Mouse (Mus musculus): ENCODE data around the gene Capn8.
A peak's percentile ranks its signal among the peaks of the same experiment; 100 is the strongest.
"Not testable (repeated sequence)": the region's sequence is repeated elsewhere in the genome, so short reads cannot be mapped to it uniquely, and the experiment has no call there.

Capn8 gene

DNA sequence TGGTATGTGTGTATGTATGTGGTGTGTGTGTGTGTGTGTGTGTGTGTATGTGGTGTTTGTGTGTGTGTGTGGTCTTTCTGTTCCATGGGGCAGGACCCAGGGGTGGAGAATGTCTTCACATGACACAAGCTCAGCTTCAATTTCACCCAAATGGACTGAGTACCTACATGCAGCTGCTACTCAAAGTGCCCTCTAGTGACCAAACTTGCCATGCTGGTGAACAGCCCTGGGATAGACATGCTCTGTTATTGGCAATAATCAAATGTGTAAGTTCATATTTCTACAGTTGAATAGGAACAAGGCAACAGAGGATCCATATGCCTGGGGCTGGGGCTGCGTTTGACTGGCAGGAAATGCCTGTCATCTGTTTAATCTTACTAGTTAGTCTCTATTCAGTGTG lies 50.7 kb downstream of the Capn8 start:
- DNase-seq (ENCODE audit: low spot score), result peak; percentile 37

DNA sequence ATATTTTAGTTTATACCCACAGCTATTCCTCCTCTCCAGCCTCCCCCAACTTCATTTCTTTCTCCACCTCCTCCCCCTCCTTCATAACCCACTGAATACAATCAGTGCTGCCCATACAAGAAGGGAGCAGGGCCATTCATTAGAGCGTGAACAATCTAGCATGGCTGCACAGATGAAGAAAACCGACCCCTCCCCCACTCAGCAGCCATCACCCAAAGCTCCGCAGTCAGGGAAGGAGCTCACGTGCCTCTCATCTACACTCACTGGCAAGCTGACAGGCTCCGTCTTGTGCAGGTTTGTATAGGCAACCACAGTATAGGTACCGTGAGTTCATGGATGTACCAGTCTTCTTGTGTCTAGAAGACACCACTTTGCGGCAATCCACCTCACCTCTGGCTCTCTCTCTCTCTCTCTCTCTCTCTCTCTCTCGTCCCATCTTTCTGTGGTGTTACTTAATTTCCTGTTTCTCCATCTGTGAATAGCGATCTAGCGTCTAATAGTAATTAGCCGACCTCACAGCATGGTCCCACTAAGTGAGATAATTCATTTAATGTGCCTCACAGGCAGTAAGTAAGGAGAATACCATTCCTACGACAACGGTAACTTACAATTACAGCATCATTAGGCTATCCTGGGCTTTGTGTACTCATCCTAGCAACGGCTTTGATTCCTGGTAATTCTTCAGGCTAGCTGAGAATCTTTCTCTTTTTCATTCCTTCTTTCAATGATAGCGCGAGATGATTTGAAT lies 53.6 kb downstream of the Capn8 start:
- peak; percentile 51 for DNase-seq (ENCODE audit: low spot score)

DNA sequence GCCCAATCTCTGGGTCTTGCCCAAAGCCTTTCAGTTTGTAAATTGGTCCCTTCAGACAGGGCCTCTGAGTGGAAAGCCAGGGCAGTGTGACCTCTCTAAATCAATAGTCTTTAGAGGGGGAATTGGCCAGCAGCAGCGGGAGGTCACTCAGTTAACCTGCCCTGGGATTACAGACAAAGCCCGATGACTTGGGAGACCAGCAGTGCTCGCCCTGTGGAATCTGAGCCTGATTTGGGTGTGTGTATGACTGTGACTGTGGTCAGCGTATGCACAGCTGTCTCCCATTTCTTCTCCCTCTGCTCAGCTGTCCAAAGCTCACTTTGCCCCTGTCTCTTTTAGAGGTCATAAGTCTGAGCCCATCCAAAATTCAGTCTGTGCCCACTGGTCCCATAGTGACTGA lies 55.7 kb downstream of the Capn8 start:
- DNase-seq (ENCODE audit: low spot score), result peak; percentile 67

DNA sequence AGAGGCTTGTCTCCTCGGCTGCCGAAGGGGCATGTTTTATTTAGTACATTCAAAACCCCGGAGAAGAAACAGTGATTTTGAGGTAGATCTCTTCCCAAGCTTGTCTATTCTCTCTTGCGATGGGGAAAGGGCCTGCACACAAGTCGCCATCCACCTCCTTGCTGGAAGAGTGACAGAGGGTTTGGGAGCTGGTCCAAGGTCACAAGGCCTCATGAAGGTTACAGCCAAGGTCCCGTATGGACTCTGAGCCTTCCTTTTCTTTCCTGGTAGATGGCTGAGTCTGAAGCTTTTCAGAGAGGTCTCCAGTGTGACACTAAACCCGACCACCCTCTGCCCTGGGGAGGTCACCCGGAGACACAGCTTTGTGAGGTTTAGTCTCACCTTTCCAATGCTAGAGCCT lies 56.4 kb downstream of the Capn8 start:
- no peak for DNase-seq (ENCODE audit: low spot score)

DNA sequence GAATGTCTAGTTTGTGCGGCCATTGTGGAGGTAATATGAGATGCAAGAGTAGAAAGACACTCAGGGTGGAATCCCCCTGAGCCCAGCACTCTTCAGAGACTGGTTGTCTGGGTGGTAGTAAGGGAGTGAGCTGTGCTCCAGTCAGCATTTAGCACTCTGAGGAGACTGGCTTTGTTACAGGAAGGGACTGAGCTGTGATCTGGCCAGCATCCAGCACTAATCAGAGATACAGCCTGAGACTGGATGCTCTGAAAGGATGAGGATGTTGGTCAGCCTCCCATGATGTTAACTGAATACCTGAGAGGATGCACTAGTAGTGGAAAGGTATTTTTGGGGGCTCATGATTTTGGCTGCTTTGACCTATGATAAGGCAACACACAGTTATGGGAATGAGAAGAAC lies 61.4 kb downstream of the Capn8 start:
- no peak for DNase-seq (ENCODE audit: low spot score)

DNA sequence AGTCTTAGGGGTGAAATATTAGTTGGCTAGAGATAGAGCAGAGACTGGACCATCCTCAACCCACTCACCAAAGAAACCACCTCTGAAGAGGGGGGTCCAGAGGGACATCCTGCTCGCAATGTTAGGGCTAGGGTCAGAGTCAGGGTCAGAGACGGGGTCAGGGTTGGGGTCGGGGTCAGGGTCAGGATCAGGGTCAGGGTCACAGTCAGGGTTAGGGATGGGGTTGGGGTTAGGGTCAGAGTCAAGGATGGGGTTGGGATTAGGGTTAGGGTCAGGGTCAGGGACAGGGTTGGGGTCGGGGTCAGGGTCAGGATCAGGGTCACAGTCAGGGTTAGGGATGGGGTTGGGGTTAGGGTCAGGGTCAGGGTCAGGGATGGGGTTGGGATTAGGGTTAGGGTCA lies 64.4 kb downstream of the Capn8 start:
- no peak for DNase-seq (ENCODE audit: low spot score)

DNA sequence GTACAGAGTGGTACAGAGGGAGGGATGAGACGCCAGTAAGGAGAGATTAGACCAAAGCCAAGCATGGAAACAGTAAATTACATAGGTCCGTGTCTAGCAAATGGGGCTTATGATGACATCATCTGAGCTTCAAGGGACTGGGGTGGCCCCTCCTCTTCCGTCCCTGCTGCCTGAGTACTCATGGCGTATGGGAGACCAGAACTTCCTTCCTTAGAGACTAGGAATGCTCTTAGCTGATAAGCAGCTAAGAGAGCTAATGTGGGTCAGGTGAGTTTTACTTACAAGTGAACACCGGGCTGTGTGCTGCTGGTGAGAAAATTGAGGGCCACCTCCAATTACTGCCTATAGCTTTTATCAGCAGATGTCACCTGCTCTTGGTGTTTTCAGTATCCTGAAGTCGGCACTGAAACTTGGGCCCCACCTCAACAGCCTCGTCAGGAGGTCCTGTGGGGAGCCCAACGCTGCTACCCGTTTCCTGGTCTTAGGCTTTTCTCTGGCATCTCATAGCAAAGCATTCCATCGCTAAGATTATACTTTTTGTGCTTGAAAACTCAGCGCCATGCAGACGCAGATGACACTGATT lies 69.0 kb downstream of the Capn8 start:
- DNase-seq (ENCODE audit: low spot score), result no peak

DNA sequence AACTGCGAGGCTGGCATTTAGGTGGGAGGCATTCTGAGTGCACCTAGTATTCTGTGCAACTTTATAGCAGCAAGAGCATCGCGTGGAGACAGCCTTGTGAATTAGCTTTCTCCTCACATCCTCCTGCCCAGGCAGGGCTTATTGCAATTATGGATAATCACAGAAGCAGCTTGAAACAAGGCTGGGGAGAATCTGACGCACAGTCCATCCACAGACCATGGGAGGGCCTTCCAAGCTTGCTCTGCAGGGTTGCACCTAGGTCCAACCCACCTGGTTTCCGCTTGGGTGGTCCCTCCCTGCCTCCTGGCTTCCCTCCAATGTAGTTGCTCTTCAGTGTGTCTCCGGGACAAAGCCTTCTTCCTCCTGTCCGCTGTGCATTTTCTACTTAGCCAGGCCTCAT lies 74.2 kb downstream of the Capn8 start:
- DNase-seq (ENCODE audit: low spot score), result no peak

DNA sequence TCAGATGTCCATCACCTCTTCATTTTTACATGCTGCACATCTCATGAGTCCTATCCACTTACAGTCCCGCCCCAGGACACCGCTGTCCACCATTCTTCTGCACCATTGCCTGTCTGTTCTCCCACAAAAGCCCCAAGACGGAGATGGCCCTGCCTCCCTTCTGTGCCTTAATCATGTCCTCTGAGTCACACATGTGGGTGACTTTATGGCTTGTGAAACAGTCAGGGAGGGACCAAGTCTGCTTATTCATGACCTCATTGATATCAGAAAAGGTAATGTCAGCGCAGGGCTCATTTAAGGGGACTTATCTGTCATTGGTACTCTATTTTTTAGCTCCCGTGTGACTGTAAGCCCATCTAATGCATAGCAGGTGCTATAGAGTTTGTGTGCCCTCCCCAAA lies 74.6 kb downstream of the Capn8 start:
- no peak for DNase-seq (ENCODE audit: low spot score)

DNA sequence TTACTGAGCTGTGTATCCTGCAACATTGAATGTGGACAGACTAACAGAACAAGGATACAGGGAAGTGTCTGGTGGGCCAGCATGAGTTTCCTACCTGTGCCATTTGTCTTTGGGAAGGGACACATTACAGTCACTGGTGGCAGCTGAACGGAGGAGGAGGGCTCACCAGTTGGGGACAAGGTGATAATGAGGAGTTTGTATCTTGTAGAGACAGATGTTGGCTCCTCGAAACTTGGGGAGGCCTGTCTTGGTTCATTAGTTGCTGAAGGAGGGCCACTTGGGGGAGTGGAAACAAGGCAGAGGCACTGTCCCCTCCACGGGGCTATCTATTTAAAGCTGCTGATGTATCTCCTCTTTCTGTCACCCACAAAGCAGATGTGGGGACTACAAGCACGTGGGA lies 75.3 kb downstream of the Capn8 start:
- DNase-seq (ENCODE audit: low spot score), result no peak

DNA sequence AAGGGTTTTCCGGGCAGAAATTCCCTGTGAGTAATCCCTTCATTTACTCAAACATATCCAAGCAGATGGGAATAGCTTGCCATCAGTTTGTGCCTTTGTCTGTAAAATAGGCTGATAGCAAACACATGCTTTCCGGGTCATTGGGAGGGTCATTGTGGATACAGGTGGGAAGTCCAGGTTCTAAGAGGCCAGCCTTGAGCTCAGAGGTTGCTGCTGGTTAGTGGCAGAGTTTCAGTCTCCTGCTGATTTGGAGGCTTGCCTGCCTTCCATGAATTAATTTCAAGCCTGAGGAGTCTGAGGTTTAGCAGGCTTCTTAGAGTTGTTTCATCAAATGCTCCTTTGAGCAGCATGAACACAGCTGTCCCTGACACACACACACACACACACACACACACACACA lies 78.0 kb downstream of the Capn8 start:
- DNase-seq (ENCODE audit: low spot score), result peak; percentile 42

DNA sequence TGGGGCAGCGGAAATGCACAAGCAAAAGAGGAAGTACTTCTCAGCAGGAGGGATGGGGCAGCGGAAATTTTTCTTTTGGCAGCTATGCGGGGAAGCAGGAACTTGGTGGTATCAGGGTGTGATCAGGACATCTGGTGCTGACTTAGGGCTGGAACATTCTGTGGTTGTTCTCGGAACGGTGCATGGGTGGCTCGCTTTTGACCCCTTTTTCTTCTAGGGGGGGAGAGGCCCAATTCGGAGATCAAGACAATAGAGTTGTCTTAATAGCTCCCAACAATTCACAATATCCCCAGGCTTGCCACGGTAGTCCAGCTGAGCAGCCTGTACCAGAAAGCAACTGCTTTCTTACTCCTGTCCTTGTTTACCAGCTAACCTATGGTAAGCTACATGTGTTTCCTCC lies 79.6 kb downstream of the Capn8 start:
- DNase-seq (ENCODE audit: low spot score), result not testable (repeated sequence)

DNA sequence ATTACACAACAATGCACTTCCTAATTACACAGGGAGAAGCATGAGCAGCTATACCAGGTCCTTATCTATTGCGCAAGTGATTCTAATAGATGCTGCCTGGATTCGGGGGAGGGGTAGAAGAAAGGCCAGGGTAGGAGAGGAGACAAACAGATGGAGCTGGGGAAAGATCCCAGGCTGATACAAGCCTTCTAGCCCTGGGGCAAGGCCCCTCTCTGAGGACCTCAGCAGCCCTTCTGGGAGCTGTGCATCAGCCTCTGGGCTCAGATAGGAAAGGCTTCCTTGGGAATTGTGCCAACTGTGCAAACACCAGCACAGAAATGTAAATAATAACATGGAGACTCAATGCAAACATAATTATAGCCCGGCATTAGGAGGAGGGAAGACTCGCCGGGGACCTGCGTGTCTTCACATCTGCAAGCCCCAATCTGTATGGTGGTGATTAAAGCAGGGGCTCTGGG lies 80.4 kb downstream of the Capn8 start:
- DNase-seq (ENCODE audit: low spot score), result no peak

DNA sequence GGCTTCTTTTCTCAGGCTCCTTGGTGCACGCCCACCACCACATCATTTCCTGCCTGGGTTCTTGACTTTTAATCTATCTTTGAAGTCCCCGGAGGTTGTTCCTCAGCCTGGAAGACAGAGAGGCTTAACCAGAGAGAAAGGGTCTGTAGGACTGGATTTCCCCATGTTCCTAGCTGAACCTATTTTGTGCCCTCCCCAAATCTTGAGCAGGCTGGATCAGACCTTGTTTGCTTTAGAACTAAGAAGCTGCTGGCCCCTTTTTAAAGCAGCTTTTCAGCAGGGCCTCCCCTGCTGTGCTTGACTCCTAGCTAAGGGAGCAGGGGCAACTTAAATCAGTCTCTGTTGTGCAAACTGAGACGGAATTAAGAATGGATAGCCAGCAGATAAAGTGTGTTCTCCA lies 82.0 kb downstream of the Capn8 start:
- no peak for DNase-seq (ENCODE audit: low spot score)

DNA sequence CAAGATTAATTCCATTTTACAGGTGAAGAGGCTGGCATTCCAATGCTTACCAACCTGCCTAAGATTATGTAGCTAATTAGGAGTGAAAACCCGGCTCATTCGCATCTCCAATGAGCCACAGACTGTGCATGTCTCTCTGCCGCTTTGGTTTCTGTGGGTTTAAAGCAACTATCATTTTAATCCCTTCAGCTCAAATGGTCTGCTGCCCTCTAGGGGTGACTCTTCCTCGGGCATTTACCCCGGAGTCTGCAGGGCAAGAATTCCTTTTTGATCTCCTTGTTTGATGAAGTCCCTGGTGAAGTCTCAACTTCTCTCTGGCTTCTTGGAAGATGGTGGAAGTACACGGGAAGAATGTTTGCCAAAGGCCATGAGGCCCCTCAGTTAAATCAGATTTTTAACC lies 93.0 kb downstream of the Capn8 start:
- peak; percentile 61 for DNase-seq (ENCODE audit: low spot score)

DNA sequence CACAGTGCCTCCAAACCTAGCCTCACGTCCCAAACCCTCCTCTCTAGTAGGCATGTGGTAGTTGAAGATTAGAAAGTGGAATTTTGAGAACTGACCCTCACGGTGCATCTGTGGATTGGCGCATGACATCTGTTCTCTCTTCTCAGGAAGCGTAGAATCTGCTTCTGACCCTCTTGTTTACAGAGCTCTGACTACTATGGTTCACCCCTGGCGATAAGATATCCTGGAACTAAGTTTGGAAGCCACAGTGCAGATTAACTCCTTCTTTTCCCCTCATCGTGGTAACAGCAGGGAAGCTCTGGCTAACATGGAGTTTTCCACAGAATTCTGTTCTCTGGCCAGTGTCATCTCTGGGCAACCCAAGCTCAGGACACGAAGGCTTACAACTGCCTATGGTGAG lies 95.6 kb downstream of the Capn8 start:
- DNase-seq (ENCODE audit: low spot score), result no peak

DNA sequence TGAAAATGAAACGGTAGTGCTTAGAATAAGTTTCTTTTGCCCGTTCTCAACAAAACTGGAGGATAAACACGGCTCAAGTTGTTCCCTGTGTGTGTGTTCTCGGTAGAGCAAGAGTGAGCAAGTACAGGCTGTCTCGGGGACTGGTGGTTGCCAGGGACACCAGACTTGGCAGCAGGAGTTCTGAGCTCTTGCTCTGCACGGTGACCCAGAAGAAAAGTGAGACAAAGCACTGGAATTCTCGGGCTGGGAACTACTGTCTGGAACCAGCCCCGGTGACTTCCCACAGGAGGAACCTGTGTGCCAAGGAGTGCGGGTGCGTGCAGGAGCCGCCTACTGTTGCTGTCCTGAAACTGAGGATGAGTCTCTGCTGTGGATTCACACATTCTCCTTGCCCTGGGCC lies 98.9 kb downstream of the Capn8 start:
- peak; percentile 49 for DNase-seq (ENCODE audit: low spot score)

DNA sequence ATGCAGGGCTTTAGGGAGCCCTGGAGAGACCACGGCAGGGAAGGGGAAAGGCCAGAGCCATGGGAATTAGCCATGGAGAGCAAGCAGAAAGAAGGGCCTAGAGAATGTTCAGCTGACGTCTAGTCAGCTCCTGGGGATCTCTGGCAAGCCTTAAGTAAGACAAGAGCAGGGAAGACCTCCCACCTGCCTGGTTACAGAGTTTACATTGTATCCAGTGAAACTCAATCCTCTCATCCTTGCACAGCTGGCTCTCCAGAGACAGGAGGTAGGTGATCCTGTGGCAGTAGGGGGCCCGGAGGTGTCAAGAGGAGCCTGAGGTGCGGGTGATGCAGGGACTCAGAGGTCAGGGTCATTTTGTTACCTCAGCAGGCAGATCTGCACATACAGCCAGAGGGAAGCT lies 100.0 kb downstream of the Capn8 start:
- DNase-seq (ENCODE audit: low spot score), result no peak

DNA sequence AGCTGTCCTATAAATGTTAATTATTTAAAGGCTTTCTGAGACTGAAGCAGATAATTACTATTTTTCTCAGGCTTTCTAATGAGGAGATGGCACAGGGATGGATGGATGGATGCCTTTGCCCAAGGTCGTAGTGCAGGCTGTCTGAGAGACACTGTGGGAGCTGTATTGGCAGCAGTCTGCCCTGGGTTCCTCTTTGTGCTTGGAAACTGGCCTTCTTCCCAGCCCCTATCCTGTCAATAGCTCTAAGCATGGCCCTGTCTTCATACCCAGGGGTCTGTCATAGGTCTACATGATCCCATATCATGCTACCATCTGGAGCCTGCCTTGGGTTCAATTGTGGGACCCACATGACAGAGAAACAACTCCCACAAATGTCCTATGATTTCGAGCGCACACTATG lies 102.5 kb downstream of the Capn8 start:
- no peak for DNase-seq (ENCODE audit: low spot score)

DNA sequence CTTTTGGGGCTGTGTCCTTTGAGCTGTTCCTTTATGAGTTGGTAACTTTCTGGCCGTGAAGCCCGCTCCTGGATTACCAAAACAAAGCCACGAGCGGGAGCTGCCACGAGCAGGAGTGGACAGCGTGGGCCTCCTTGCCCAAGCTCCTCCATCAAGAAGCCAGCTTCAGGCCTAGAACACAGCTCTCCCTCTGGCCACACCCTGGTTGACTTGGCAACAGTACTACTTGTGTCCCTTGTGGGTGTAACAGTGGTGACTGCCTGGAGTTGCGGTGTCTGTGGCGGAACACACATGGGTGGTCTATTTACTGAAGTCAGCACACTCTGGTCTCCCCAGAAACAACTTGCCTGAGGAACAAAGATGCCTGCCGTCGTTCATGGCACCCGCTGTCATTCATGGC lies 104.9 kb downstream of the Capn8 start:
- no peak for DNase-seq (ENCODE audit: low spot score)

DNA sequence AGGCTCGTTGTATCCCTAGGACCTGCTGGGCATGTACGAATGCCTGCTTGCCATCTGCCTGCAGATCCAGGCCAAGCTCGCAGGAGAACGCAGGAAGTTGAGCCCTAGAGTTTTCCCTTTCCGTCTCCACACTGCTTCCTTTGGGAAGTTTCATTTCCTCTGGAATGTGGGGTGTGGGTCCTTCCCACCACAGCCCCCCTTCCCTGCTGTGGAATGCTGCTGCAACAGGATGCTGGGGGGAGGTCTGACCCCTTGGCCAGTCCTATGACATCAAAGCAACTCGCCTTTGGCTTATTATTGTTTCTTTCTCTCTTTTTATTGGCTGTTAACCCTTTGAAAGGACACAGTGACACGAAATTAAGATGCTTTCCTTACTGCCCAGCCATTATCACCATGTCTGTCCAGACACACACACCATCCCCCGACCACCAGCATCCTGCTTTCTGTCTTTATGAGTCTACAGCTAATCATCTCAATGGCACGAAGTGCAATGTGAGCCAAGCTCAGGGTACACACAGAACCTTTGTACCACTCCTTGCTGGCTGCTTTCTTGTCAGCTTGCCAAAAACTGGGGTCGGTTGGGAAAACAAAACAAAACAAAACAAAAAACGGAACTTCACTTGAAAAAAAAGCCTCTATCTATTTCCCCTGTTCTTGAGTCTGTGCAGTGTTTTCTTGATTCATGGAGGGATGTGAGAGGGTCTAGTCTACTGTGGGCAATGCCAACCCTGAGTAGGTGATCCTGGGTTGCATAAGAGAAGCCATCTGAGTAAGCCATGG lies 105.9 kb downstream of the Capn8 start:
- DNase-seq (ENCODE audit: low spot score), result peak; percentile 70

DNA sequence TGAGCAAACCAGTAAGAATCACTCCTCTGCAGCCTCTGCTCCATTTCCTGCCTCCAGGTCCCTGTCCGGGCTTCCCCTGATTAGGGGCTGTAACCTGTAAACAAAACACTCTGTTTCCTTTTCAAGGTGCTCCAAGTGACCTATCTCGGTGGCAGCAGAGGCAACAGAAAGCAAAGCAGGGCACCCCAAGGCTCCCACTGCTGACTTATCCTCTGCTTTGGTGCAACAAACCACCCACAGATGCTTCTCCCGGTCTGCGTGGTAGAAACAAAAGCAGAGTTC lies 106.5 kb downstream of the Capn8 start:
- DNase-seq (ENCODE audit: low spot score), result no peak

DNA sequence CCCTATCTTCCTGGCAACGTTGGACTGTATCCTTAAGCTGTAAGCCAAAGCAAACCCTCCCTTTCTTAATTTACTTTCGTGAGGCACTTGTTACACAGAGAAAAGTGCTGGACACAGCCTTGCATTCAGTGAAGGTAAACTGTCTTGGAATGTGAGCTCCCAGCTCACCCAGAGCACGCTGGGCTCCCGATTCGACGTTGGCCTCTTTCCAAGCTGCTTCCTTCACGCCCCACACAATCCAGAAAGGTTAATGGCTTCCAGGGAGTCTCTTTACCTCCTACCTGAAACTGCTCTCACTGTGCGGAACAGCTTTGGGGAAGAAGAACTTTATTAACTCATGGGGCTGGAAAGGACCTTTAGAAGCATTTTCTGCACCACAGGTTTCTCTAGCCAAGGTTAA lies 110.5 kb downstream of the Capn8 start:
- DNase-seq (ENCODE audit: low spot score), result no peak

DNA sequence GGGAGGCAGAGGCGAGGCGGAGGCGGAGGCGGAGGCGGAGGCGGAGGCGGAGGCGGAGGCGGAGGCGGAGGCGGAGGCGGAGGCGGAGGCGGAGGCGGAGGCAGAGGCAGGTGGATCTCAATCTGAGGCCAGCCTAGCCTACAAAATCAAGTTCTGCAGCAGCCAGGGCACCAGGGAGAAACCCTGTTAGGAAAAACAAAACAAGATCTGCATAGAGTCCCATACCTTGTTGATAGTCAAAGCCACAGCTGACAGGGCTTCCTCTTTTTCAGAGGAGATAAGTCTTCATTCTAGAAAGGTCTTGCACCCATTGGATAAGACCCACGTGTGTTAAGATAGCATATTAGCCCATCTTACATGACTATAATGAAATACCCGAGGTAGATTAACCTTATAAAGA lies 113.3 kb downstream of the Capn8 start:
- no peak for DNase-seq (ENCODE audit: low spot score)

All from embryo, embryonic 10 days (tissue).